Mouse (Mus musculus): ENCODE measurements around the gene Ets1. TPM values are rescaled to one million over a fixed set of nuclear protein-coding genes. Genes with fewer than 3 reads are reported as not detected.

Ets1 gene
- total and polyA plus RNA-seq, 2 experiments from 2014 or later: 34.3 to 72.7 TPM

- no peak overlapping the region for H3K27ac ChIP-seq (ENCODE audit: low read depth)
- H3K36me3 ChIP-seq (replicated peaks; ENCODE audit: control insufficient read depth, insufficient read depth, low read length): peaks cover 79% of the 10 kb centered on the region
- no peak overlapping the region for H3K9ac ChIP-seq (replicated peaks; ENCODE audit: low read depth, low read length)
- no peaks in the 10 kb centered on the region for H3K27me3 ChIP-seq (ENCODE audit: control insufficient read depth, insufficient read depth, low read length)
- DNase-seq (ENCODE audit: low spot score): no peak
- no peak for TF ChIP-seq CTCF (IDR thresholded peaks at IDR 0.05; ENCODE audit: low read depth)
- TF ChIP-seq EP300 (IDR thresholded peaks at IDR 0.05; ENCODE audit: low read depth): no peak
- no peak overlapping the region for H3K4me2 ChIP-seq (ENCODE audit: low read depth, low read length)
- no peaks in the 10 kb centered on the region for H3K4me1 ChIP-seq (ENCODE audit: control insufficient read depth, insufficient read depth)
- 48% methylated on average over 9 of the region's 9 CpGs for WGBS
- no peak overlapping the region for H3K4me3 ChIP-seq (ENCODE audit: low read depth, low read length)
- ATAC-seq (ENCODE audit: insufficient read depth, low read depth): no peak
- H3K9me3 ChIP-seq (replicated peaks; ENCODE audit: control insufficient read depth, low read length): no peaks in the 10 kb centered on the region
Measured at GRCm38 (mm10) chr9:32731787-32732186, 95.8 kb downstream of the Ets1 start.

GRCm38 (mm10) chr9:32735071-32735470, 99.0 kb downstream of the Ets1 start:
- Histone ChIP-seq H3K9ac (replicated peaks; ENCODE audit: low read depth, low read length) (no peak overlapping the region), H3K36me3 (replicated peaks; ENCODE audit: control insufficient read depth, insufficient read depth, low read length) (peaks cover 87% of the 10 kb centered on the region)
- 82% methylated on average over 7 of the region's 7 CpGs for WGBS

GRCm38 (mm10) chr9:32736051-32736450, 100.0 kb downstream of the Ets1 start:
- H3K27me3 ChIP-seq (ENCODE audit: control insufficient read depth, insufficient read depth, low read length): no peaks in the 10 kb centered on the region
- no peak for TF ChIP-seq CTCF (IDR thresholded peaks at IDR 0.05; ENCODE audit: low read depth)
- no peak for TF ChIP-seq EP300 (IDR thresholded peaks at IDR 0.05; ENCODE audit: low read depth)
- ATAC-seq (ENCODE audit: insufficient read depth, low read depth) (no peak), DNase-seq (ENCODE audit: low spot score) (no peak)
- no peaks in the 10 kb centered on the region for H3K9me3 ChIP-seq (replicated peaks; ENCODE audit: control insufficient read depth, low read length)
- no peak overlapping the region for H3K4me2 ChIP-seq (ENCODE audit: low read depth, low read length)
- H3K27ac ChIP-seq (ENCODE audit: low read depth): no peak overlapping the region
- no peak overlapping the region for H3K4me3 ChIP-seq (ENCODE audit: low read depth, low read length)
- no peak overlapping the region for H3K9ac ChIP-seq (replicated peaks; ENCODE audit: low read depth, low read length)
- H3K36me3 ChIP-seq (replicated peaks; ENCODE audit: control insufficient read depth, insufficient read depth, low read length): peaks cover 88% of the 10 kb centered on the region
- WGBS: 65% methylated on average over 9 of the region's 9 CpGs
- no peaks in the 10 kb centered on the region for H3K4me1 ChIP-seq (ENCODE audit: control insufficient read depth, insufficient read depth)

More at GRCm38 (mm10) chr9:32735071-32735470, 99.0 kb downstream of the Ets1 start:
- H3K4me3 ChIP-seq (ENCODE audit: low read depth, low read length): no peak overlapping the region
- no peak for TF ChIP-seq CTCF (IDR thresholded peaks at IDR 0.05; ENCODE audit: low read depth)
- no peak for TF ChIP-seq EP300 (IDR thresholded peaks at IDR 0.05; ENCODE audit: low read depth)
- DNase-seq (ENCODE audit: low spot score) (no peak), ATAC-seq (ENCODE audit: insufficient read depth, low read depth) (no peak)
- H3K4me2 ChIP-seq (ENCODE audit: low read depth, low read length): no peak overlapping the region
- H3K9me3 ChIP-seq (replicated peaks; ENCODE audit: control insufficient read depth, low read length): no peaks in the 10 kb centered on the region
- no peaks in the 10 kb centered on the region for H3K4me1 ChIP-seq (ENCODE audit: control insufficient read depth, insufficient read depth)
- no peaks in the 10 kb centered on the region for H3K27me3 ChIP-seq (ENCODE audit: control insufficient read depth, insufficient read depth, low read length)
- H3K27ac ChIP-seq (ENCODE audit: low read depth): no peak overlapping the region

GRCm38 (mm10) chr9:32739988-32740387, 104.0 kb downstream of the Ets1 start:
- H3K36me3 ChIP-seq (replicated peaks; ENCODE audit: control insufficient read depth, insufficient read depth, low read length): peaks cover 61% of the 10 kb centered on the region
- 86% methylated on average over 4 of the region's 4 CpGs for WGBS

GRCm38 (mm10) chr9:32740751-32741387, 104.8 kb downstream of the Ets1 start:
- no peak overlapping the region for H3K4me3 ChIP-seq (ENCODE audit: low read depth, low read length)
- 0 out of 2 replicates have a peak, but pooled peaks cover 7% of the 10 kb centered on the region for H3K4me1 ChIP-seq (ENCODE audit: control insufficient read depth, insufficient read depth)
- TF ChIP-seq CTCF (IDR thresholded peaks at IDR 0.05; ENCODE audit: low read depth) (no peak), EP300 (IDR thresholded peaks at IDR 0.05; ENCODE audit: low read depth) (no peak)
- H3K27me3 ChIP-seq (ENCODE audit: control insufficient read depth, insufficient read depth, low read length): no peaks in the 10 kb centered on the region
- no peaks in the 10 kb centered on the region for H3K9me3 ChIP-seq (replicated peaks; ENCODE audit: control insufficient read depth, low read length)
- ATAC-seq (ENCODE audit: insufficient read depth, low read depth) (no peak), DNase-seq (ENCODE audit: low spot score) (no peak)
- no peak overlapping the region for H3K9ac ChIP-seq (replicated peaks; ENCODE audit: low read depth, low read length)
- no peak overlapping the region for H3K4me2 ChIP-seq (ENCODE audit: low read depth, low read length)
- WGBS: 64% methylated on average over 12 of the region's 12 CpGs
- peaks cover 52% of the 10 kb centered on the region for H3K36me3 ChIP-seq (replicated peaks; ENCODE audit: control insufficient read depth, insufficient read depth, low read length)
- H3K27ac ChIP-seq (ENCODE audit: low read depth): no peak overlapping the region; the same call in 1 of the 2 replicates

More at GRCm38 (mm10) chr9:32739988-32740387, 104.0 kb downstream of the Ets1 start:
- H3K4me1 ChIP-seq (ENCODE audit: control insufficient read depth, insufficient read depth): 0 out of 2 replicates have a peak, but pooled peaks cover 6% of the 10 kb centered on the region
- H3K9ac ChIP-seq (replicated peaks; ENCODE audit: low read depth, low read length): no peak overlapping the region
- no peak for TF ChIP-seq CTCF (IDR thresholded peaks at IDR 0.05; ENCODE audit: low read depth)
- TF ChIP-seq EP300 (IDR thresholded peaks at IDR 0.05; ENCODE audit: low read depth): no peak
- no peak overlapping the region for H3K4me3 ChIP-seq (ENCODE audit: low read depth, low read length)
- H3K9me3 ChIP-seq (replicated peaks; ENCODE audit: control insufficient read depth, low read length): no peaks in the 10 kb centered on the region
- H3K27ac ChIP-seq (ENCODE audit: low read depth): no peak overlapping the region
- H3K4me2 ChIP-seq (ENCODE audit: low read depth, low read length): no peak overlapping the region
- no peak for ATAC-seq (ENCODE audit: insufficient read depth, low read depth)
- no peak for DNase-seq (ENCODE audit: low spot score)
- H3K27me3 ChIP-seq (ENCODE audit: control insufficient read depth, insufficient read depth, low read length): no peaks in the 10 kb centered on the region

- 81% methylated on average over 2 of the region's 2 CpGs for WGBS
- Histone ChIP-seq H3K4me1 (ENCODE audit: control insufficient read depth, insufficient read depth) (0 out of 2 replicates have a peak, but pooled peaks cover 7% of the 10 kb centered on the region), H3K9ac (replicated peaks; ENCODE audit: low read depth, low read length) (no peak overlapping the region), H3K4me3 (ENCODE audit: low read depth, low read length) (no peak overlapping the region), H3K4me2 (ENCODE audit: low read depth, low read length) (no peak overlapping the region), H3K9me3 (replicated peaks; ENCODE audit: control insufficient read depth, low read length) (no peaks in the 10 kb centered on the region), H3K36me3 (replicated peaks; ENCODE audit: control insufficient read depth, insufficient read depth, low read length) (peaks cover 45% of the 10 kb centered on the region), H3K27me3 (ENCODE audit: control insufficient read depth, insufficient read depth, low read length) (no peaks in the 10 kb centered on the region), H3K27ac (ENCODE audit: low read depth) (no peak overlapping the region)
- DNase-seq (ENCODE audit: low spot score): no peak
- no peak for ATAC-seq (ENCODE audit: insufficient read depth, low read depth)
- TF ChIP-seq EP300 (IDR thresholded peaks at IDR 0.05; ENCODE audit: low read depth) (no peak), CTCF (IDR thresholded peaks at IDR 0.05; ENCODE audit: low read depth) (no peak)
Measured at GRCm38 (mm10) chr9:32741681-32742080, 105.7 kb downstream of the Ets1 start.
